Mouse (Mus musculus) gastrocnemius, adult 8-10 months (tissue): ENCODE data around the gene Rorb. TPM values are rescaled to one million over a fixed set of nuclear protein-coding genes. Genes with fewer than 3 reads are reported as not detected.

Experiments used
- DNase-seq, 2 experiments: peaks; one replicate each; pipeline ENCODE4 v3.0.0; 2022; ENCODE audit warnings: low spot score in 2 of 2
- total RNA-seq, 4 experiments: library from RNA; stranded (reverse); gene quantifications; 2 replicates each; pipeline ENCODE4 v1.2.4; 2022

Rorb gene
- total RNA-seq, 4 experiments from 2014 or later = 0.11 to 0.15 (median 0.13) TPM

DNA sequence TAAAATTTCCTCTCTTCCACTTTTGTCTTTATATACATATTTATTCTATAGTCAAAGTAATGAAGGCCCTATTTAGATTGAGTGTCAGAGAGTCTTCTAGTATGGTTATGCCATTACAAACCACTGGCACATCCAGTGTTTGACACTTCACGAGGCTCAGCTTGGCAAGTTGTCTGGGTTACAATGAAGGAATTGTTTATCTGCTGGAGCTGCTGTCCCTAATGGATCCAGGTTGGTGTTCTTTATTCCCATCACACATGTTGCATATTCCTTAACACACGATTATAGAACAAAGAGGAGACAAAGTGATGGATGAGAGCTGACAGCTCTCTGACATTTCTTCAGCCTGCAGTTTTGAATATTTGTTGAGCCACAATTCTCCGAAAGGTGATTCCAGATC lies 77.0 kb downstream of the Rorb start:
- no peak for DNase-seq

DNA sequence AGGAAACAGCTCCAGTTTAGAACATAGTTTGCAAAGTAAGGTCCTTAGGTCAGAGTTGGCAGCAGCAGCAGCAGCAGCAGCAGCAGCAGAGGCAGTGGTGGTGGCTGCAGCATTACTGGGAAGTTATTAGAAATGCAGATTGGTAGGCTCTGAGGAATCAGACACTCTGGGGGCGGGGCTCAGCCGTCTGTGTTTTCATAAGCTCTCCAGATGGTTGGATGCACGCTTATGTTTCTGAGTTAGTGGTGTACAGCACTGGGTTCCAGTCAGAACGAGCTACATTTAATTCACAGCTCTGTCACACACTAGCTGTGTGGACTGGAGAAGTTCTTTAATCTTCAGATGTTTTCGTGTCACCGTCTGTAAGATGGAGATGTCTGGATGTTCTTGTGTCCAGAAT lies 105.9 kb downstream of the Rorb start:
- DNase-seq = no peak

DNA sequence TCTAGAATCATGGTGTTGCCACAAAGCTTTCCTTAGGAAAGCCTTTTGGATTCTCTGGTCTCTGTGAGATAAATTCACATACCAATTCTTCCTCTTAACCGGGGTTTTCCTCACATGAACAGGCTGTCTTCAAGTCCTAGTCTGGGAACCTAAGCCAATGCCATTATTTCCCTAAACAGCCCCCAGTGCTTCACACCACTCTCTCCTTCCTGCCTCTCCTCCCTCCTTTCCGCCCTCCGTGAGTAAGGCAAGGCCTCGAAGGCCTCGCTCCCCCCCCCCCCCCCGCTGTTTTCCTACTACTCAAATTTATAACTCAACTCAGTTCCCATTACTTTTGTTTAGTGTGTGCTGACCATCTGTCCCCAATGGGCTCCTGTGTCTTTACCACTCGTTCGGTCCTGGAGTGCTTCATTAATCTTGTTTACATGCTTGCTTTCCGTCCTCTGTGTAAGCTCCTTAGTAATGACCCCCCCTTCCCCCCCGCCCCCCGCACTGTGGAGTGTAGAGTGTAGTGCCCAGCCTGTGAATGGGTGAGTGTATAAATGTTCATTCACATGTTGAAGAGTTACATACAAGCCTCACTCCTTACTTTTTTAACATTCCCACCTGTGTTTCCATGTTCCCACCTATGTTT lies 106.9 kb downstream of the Rorb start:
- DNase-seq = no peak

DNA sequence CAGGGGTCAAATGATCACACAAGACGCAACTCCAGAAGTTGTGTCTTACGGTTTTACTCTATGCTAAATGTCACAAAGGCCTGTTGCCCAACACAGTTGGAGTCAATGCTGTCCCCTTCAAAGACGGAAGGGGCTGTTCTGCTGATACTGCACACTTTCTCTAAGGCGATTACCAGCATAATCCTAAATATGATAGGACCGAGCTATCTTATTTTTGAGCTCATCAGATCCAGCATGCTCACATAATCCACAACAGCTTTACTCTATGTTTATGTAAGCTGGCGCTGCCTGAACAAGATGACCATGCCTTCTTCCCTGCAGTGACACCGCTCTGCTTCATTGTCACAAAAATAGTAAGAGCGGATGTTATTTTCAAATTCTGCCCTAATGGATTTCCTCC lies 112.0 kb downstream of the Rorb start:
- DNase-seq = no peak

DNA sequence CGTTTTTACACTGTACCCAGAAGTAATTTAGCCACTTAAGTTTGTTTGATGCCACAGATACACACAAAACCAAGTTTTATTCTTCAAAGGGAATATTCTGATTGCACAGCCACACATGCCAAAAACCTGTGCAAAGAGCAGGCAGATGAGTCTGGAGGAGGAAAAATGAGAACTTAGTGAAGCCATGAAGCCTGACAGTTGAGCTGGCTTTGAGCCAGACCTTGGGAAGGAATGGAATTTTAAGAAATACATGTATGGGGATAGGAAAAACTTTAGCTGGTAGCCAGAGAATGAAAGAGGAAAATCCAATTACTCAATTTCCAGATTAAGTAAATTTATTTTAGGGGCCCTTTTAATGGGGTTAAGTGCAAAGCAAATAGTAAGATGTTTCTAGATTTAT lies 113.3 kb downstream of the Rorb start:
- no peak for DNase-seq

DNA sequence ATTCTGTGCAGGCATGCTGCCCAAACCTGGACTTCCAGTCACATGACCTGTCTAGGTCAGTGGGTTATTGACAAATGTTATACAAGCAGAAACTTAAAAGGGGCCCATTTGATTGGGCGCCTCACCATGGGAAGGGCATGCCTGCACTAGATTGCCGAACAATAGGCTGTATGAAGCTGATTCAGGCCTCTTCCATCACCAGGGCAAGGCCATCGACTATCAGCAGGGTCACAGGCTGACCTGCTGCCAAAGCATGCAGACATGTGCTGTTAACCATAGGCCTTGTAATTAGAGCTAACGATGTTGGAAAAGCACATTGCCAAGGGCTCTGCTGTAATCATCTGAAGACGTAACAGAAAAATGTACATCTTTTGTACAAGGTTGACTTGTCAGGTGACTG lies 131.0 kb downstream of the Rorb start:
- no peak for DNase-seq

DNA sequence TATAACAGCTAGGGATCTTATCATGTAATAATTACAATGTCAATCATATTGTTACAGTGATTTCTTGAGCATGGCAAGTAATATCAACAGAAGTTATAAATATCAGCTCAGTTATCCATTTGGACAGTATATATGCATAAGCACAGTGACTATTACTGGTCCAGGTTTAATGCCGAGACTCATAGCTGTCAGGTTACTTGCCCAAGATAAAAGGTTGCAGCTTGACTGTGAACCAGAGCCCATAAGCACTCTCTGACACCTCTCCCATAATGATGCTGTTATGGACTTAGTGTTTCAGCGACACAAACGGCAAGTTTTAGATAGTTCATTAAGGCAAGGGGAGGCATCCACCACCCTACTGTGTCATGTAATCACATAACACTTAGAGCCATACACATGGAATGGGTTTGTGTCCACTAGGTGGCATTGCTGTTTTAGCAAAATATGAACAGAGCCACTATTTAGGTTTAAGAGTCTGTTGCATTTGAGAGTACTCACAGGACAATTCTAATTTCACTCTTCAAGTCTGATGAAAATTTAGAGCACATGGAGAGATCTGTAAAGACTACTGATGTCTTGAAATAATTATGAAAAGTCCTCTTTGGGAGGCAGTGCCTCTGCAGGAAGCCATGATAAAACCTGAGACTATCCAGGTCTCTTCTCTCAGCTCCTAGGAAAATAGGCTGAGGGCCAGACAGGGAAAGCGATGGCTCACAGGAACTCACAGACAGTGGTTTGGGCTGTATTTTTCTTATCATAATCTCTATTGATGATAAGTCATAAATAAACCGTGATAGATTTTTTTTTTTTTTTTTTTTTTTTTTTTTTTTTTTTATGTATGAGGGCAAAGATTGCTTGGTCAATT lies 136.0 kb downstream of the Rorb start:
- no peak for DNase-seq

DNA sequence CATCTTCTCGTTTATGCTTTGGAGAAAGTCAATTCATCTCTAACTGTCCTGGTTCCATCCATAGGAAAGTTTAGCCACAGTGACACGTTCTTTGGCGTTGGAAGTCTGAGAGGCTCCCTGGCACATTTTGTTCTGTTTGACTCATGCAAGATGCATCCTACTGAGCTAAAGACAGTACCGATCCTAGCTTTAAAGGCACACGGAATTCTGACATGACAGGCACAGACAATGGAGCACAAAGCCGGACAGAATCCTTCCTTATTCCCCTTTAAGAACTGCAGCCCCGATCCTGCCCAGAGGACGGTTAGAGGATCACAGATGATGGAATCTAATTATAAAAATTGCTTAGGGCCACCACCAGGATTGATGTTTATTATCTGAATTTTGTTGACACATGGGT lies 141.6 kb downstream of the Rorb start:
- DNase-seq = no peak

DNA sequence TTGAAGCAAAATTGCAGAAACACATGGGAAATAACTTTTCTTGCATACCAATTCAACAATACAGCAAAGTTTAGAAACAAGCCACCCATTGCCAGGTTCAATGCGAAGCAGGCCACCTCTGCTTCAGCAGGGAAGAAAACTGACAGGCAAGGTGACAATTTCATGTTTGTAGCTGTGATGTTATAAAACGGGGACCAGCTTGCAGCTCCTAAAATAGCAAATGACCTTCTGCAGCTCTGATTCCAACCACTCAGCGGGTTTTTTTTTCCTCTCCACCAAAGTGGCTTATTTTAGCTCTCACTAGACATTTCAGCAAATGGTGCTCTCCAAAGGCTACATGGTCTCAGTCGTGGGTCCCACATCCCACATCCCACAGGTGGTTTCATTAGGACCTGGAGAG lies 143.7 kb downstream of the Rorb start:
- no peak for DNase-seq

DNA sequence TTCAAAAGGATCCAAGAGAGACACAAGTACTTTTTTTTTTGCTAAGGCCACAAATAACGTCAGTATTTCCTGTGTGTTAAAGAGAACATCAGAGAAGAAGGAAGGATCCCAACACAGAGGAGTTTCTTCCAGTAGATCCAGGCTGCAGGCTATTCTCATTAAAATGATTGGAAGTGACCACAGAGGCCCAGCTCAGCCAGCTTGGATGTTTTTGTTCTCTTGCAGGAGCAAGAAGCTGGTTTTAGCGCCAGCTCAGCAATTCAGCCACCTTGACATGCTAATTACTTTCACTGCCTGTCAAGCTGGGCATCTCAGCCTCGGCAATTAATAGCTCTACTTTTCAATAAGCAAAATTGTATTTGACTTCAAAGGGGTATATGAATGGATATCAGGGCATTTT lies 151.1 kb downstream of the Rorb start:
- DNase-seq = no peak

DNA sequence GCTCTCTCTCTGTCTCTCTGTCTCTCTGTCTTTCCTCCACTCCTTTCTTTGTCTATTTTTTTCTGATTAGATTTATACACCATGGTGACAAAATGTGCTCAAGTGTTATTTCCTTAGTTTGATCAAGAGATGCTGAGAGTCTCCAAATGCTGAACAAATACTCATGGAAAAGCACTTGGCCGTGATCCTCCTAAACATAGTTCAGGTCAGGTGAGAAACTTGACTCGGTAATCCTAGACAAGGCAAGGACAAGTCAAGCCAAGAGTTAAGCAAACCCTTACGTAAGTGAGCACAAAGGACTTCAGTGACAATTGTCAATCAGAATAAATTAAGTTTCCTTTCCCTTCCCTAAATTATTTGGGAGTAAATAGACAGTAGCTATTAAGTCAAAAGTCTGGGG lies 158.2 kb downstream of the Rorb start:
- no peak for DNase-seq

DNA sequence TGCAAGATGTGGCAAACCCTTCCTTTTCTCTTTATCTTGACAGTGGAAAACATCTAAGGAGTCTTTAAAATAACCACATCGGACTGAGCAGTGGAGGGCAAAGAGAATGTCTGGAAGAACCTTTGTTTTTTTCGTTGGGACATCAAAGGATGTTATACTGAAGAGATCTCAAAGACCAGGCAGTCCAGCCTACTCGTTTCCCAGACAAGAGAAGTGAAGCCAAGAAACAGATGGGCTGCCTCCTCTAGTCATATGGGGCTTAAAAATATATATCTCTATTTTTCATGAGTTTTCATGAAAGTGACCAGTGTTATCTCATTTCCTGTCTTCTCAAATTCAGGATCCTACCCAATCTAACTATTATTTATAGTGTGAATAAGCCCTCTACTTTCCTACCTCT lies 163.8 kb downstream of the Rorb start:
- DNase-seq = no peak

DNA sequence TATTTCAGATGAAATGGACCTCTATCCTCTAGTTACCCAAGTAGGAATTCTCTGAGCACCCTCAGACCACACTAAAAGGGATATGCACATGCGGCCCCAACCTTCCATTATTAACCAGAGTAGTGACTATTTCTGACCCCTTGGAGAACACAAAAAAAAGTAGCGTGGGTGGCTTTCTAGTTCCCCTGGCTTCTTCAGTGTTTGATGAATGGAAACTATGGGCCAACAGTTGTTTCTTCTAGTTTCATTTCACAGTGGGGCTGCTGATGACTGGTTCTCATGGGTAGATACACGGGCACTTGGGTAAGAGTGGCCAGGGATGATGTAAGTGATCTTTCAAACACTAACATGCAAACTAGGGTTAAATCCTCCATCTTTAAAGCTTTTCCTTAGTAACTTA lies 165.7 kb downstream of the Rorb start:
- DNase-seq = no peak

DNA sequence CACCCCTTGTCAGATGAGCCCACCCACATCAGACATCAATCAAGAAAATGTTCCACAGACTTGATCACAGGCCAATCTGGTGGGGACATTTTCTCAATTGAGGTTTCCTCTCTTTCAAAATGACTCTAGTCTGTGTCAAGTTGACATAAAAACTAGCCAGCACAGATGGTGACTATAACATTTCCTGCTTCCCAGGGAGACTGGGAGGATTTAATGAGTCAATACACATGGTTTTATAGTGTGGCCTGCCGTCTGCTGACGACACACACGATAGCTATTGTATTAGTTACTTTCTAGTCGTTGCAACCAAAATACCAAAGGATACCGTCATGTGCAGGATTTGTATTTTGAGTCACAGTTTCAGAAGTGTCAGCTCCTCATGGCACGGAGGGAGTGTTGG lies 169.6 kb downstream of the Rorb start:
- DNase-seq = no peak

DNA sequence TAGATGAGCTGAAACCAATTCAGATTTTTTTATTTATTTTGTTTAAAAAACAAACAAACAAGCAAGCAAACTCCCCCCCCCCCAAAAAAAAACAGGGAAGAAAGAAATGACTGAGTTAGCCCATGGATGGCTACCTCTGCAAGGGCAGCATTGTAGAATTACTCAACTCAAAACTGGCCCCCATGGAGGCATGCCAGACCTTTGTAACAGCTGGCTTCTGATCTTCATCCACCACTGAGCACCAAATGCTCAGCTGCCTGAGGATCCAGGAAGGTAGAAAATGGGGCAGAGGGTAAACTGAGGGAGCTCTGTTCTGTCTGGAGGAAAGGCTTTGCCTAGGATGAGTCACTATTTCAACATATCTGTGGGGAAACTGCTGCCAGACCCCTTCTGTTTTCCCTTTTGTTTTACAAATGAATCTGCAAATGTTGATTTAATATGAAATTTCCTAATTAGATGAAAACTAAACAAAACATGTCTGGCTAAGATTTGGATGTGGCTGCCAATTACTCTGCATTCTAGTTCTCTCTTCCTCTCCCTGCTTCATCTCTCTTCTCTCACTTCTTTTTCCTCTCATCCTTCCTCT lies 199.1 kb downstream of the Rorb start:
- no peak for DNase-seq

DNA sequence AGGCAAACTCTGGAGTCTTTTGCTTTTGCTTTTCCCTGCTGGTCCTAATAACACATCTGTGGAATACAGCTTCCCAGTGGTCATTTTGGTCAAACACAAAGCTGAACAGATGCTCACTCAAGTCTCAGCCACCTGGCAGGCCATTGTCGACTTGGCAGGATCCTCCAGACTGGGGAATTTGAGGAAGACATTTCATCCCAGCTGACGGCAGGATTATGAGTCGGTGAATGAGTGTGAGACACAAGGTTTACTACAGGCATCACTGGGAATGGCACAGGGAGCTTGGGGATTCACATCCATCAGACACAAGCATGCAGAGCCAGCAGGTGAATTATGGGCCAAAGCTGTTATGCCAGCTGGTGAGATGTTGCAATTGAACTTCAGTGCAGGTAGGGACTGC lies 201.4 kb downstream of the Rorb start:
- no peak for DNase-seq

DNA sequence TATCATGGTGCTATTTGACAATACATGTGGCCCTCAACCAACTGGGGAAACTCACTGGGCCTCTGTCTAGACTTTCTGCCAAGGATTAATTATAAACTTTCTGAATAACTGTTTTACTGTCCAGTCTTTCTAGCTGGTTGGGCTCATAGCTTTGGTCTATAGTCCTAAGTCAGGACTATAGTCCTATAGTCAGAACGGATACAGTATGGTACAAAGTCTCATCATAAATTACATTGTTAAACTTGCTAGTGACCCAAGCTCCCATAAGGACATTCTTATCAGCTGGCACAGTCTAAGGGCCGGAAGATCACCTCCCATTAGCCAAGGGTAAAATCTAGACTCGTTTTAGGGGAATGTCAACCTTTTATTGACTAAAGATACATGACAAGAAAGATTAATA lies 205.5 kb downstream of the Rorb start:
- no peak for DNase-seq

DNA sequence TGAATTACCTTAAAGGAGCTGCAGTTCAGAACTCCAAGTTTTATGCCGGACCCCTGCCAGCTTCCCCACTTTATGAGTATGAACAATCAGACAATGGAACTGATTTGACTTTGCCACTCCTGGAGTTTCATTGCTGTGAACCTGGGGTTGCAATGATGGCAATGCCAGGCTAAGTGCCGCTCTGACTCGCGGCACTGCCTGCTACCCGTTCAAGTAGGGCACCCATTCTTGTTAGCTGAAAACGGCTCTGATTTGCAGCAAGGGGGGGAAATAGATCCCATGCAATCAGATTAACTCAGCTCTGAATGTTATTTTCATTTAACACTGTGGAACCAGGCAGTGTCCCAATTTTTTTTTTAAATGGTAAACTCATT lies 208.3 kb downstream of the Rorb start:
- DNase-seq = no peak

DNA sequence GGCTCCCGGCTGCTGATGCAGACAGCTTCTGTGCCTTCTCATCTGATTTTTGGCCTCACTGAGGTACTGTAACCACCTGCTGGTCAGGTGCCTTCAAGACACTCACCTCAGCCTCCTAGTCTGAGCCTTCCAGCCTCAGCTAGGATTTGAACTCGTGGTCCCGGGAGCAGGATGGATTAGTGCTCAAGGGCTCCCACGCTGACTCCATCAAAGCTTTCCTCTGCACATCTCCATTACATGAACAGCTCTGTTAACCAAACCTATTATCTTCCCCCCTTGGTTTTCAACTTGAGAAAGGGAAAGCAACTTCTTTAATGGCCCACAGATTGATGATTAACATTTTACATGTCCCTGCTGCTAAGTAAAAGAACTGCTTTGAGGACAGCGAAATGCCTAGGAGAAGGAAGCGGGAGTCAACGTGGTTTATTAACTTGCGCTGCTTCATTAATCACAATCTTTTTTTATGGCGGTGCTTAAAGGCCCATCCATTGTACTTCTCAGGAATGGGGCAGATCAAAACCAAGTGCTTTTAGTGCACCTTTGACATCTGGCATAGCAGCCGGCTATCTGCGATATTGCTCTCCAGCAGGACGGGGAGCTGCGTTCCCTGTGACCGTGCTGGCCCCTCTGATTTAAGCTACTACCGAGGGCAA lies 208.8 kb downstream of the Rorb start:
- DNase-seq = no peak

DNA sequence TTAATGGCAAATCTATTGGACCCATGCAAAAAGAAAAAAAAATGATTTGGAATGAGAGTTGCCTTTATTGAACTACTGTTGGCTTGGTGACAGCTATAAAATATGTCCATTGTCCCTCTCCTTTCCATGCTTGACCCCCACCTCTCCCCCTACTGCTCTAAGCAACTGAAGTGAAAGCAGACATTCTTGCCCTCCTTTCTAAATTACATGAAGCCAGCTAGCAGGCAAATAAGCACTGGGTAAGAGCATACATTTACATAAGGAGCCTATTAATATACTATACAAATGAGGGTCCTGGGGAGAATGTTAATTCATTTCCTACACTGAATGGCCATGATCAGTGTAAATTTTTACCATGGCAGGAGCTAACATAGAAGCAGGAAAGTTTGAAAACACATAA lies 212.8 kb downstream of the Rorb start:
- no peak for DNase-seq

DNA sequence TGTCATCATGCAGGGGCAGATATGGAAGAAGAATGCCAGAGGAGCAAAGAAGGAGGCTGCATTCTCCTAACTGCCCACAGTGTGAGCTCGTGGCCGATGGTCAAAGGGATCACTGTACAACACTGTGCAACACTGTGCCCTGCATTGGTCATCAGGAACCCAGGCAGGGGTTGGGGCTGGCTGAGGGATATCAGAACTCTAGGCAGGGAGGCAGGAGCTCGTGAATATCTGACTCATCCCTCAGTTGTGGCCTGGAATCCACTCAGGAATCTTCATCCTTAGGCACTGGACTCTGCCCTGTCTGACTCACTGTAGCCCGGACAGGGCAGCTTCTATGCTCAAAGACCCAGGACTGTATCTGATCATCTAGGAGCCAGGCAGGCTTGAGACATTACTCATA lies 220.8 kb downstream of the Rorb start:
- no peak for DNase-seq

DNA sequence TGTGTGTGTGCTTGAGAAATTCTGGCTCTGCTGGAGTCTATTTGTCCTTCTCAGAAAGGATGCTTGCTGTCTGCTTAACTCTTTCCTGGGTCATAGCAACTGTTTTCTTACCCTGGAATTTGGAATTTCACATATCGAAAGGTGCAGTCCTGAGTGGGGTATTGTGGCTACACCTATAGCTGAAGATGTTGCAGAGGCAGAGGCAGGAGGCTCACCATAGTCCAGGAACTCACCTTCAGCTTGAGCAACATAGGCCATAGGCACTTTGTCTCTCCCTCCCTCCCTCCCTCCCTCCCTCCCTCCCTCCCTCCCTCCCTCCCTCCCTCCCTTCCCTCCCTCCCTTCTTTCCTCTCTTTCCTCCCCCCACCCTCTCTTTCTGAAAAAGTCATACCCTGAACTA lies 221.4 kb downstream of the Rorb start:
- no peak for DNase-seq
